Mouse (Mus musculus): Measurements from ENCODE around the gene As3mt.

As3mt gene

GRCm38 (mm10) chr19:46784502-46784901 lies 77.2 kb downstream of the As3mt start:
- no peak for DNase-seq (ENCODE audit: low spot score in 2 of 2)

GRCm38 (mm10) chr19:46785633-46786032 lies 78.4 kb downstream of the As3mt start:
- DNase-seq (ENCODE audit: low spot score in 2 of 2) = peak in 1 of 2 experiments; percentile 20

- DNase-seq (ENCODE audit: low spot score in 2 of 2) = peak in 1 of 2 experiments; percentile 45
Measured at GRCm38 (mm10) chr19:46789782-46790181, 82.5 kb downstream of the As3mt start.

Data from frontal cortex, postnatal 36 days (tissue).